Mouse (Mus musculus) fibroblast of lung, adult 2 months (primary cell): ENCODE measurements around the gene Sipa1l1.
A peak's percentile ranks its signal among the peaks of the same experiment; 100 is the strongest.

Experiments
- DNase-seq: peaks from one replicate; pipeline ENCODE4 v3.0.0-alpha.2; 2011; ENCODE audit warnings: low read depth

Sipa1l1 gene

DNA sequence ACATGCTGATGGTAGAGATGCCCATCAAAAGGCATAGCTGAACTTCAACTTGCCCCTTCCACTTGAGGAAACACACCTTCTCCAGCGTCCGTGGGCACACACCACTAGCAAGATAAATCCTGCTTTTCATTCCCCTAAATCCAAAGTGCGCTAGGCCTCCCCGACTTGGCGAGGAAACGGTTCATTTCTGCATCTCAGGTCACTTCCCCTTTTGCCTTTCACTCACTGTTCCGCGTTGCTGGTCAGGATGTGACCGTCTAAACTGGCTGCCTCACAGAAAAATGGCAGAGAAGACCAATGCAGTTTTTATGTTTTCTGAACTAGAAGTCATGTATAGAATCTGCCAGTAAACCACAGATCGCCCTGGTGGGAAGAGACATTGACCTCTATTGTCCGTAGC is 256.7 kb downstream of the Sipa1l1 start:
- no peak for DNase-seq

DNA sequence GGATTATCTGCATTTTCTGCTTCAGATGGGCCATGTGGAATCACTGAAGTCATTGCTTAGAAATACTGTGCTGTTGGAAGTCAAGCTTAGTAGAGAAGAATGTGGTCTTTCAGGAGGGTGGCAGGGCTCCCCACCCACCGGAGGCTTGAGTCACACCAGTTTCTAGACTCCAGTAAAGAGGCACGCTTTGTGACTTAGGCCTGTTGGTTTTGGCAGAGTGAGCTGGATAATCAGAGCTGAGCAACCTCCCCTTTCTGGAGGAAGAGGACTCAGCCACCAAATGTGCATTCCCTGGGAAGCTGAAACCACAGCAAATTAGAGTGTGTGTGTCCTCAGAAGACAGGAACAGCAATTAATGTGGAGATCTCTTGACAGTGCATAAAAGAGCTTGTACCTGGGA is 258.3 kb downstream of the Sipa1l1 start:
- peak; percentile 87 for DNase-seq

DNA sequence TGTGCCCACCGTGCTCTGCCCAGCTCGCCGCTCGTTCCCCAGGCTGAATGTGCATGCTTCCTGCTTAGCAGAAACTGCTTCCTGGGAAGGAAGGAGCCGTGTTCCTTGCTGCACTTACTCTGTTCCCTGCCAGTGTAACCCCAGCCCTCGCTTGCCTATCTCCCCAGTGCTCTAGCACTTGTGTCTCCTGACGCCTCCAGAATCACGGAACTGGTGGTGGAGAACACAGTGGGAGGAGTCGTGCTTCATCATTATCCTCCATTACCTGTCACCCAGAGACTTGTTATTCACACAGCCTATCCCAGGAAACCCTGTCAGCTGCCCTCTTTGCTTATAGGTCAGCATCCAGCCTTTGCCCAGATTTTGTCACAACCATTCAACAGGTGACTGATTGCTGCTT is 259.3 kb downstream of the Sipa1l1 start:
- no peak for DNase-seq

DNA sequence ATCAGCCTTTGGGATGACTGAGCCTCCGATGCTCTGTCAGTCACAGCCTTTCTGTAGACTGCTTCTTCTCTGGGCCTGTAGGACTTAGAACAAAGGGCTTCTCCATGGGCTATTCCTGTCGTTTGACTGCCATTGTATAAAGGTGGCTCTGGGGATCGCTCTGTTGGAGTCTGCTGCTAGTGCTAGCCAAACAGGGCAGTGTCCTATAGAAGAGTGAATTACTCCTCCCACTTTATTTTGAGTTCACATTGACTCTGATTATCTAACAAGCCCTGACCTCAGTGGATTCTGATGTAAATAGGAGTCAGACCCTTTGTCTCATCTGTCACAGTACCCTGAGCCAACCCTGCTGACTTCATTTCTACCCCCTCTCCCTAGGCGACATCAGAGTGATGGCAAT is 264.2 kb downstream of the Sipa1l1 start:
- DNase-seq: no peak

DNA sequence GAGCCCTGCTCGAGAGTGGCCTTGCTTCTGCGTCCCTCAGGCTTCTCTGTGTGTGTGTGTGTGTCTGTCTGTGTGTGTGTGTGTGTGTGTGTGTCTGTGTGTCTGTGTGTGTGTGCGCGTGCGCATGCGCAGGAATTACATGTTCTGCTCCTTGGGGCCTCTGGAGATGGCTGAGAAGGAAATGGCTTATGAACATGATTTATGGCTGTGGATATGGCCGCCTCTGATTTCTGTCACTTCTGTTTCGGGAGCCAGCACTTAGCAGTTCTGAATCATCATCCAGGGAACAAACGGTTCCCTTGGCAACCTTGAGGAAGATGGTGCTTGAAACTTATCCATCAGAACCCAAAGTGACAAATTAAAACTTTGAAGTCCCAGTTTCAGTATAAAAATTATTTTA is 265.5 kb downstream of the Sipa1l1 start:
- no peak for DNase-seq

DNA sequence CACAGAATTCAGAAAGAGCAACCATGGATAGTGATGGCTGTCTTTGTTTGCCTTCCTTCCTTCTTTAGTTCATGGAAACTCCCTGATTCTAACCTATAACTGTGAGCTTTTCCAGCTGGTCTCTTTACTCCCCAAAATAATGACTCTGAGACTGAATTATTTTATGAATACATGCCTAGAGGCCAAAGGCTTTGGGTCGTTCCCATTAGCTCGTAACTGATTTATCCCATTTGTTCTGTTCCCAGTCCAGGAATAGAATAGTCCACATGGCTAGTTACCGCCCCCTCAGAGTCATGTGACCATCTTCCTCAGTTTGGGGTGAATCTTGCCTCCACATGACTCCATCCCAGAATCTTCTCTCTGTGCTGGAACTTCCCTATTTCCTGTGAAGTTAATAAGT is 272.4 kb downstream of the Sipa1l1 start:
- DNase-seq: no peak

DNA sequence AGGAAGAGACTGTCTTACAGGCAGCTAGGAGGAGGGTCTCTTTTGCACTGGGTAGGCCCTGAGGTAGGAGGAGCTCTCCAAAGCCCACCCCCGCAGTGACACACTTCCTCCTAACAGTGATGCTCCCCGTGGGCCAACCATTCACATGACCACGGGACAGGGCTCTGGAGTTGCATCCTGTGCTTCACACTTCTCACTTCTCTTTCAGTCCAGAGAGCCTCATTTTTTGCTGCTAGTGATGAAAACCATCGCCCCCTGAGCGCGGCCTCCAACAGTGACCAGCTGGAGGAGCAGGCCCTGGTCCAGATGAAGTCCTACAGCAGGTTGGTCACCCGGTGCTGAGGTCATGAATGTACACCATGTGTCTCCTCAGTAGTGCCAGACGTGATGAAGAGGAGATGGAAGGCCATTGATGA is 277.5 kb downstream of the Sipa1l1 start:
- DNase-seq: no peak

DNA sequence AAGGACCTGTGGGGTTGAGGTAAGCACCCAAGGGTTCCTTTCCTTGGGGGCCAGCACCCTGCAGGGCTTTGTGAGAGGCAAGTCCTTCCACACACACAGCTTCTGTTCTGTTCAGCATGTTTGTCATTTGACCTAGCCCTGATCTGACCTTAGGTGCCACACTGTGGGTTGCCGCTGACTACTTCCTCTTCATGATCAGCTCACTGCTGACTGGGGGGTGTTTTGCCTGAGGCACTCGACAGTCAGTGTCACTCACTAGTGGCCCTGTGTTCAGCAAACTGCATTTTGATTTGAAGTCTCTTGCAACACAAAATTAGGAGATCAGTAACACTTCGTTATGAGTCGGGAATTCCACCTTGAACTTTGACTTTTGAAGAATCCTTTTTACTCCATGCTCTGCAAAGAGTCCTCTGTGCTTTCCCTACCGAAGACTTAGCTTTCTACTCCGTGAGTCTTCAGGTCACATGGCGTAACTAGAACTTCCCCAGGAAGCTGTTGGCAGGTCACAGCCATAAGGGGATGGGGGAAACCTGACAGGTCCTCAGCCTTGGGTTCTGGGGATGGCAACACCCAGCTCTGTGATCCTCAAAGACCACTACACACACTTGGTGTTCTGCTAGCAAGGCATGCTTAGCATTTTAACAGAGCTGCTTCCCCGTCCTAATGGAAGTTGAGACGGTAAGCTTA is 279.2 kb downstream of the Sipa1l1 start:
- DNase-seq: no peak

DNA sequence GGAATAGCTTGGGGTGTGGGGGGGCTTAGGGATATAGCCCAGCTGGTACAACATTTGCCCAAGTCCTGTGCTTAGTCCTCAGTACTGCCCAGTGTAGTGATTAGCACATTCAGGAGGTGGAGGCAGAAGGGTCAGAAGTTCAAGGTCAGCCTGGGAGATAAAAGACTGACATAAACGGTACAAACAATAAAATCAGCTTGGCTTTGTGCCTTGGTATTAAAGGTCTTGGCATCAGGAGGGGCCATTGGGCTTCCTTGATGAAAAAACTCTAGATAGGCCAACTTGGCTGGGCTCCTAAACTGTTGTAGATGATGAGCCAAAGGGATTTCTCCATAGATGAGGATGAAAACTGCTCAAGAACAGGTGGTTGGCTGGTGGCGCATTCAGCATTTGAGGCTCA is 283.3 kb downstream of the Sipa1l1 start:
- DNase-seq: no peak

DNA sequence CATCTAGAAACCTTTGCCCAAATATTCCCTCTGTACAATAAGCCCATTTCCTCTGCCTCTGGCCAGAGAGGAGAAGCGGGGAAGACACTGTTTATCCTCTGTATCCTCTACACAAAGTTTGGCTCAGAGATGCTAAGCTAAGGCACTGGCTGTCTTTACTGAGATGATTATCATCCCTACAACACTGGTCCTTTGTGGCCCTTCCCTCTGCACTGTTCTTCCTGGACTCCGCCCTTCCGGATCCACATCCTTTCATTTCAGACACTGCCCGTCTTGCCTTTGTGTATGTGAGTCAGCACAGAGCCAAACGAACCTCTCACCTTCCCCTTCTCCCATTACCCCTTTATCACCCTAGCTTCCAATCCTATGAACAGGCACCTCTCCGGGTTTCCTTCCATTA is 285.3 kb downstream of the Sipa1l1 start:
- DNase-seq: no peak

DNA sequence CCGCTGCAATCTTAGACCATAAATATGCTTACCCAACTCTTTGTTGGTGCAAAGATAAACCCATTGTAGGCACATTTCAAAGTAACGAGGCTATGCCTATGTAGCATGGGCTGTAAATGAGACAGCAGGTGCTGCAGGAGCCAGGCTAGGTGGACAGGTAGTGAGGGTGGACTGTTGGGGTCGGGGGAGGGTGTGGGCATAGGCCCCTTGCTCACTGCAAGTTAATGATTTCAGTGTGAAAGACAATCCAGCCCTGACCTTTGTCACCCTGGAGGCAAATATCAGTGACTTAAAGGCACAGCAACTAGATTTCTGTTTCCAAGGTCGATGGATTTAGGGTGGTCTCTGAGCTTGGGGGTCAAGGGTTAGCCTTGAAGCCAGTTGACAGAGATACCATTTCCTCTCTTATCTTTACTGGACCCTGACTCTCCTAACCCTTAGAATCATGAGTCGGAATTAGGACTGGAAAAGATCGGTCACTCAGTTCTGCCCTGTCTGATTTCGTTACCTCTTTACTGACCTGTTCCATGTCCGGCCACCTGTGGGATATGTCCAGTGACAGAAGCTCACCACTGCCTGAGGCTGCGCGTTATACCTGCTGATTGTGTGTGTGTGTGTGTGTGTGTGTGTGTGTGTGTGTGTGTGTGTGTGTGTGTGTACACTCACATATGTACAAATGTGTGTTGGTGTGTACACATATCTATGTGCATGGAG is 286.7 kb downstream of the Sipa1l1 start:
- DNase-seq: no peak

DNA sequence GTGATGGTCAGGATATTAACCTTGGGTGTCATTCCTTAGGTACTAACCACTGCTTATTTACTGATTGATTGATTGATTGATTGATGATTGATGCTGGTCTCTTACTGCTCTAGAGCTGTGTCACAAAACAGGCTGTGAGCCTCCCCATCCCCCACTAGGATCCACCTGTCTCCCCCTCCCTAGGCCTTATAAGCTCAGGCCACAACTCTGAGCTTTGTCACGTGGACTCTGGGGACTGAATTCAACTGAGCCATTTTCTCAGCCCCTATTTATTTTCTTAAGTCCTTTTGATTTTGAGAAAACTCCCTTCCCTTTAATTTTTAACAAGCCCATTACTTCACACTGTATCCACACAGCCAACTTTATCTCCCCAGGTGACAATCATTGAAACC is 287.3 kb downstream of the Sipa1l1 start:
- DNase-seq: no peak

DNA sequence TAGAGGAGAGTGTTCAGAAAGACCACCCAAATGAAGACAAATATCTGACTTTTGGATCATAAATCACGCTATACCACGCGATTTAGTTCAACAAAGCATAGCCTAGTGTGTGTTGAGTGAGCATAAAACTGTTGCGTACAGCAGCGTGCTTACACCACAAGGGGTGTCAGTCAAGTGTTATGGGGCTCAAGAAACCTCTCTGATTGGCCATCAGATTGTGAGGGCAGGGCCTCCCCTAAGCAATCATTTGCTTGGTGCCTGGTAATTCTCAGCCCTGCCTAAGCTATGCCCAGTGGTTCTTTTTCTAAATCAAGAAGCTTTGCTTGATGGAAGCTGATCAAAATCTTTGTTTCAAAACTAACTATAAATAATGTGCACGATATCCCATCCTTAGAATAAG is 288.5 kb downstream of the Sipa1l1 start:
- DNase-seq: no peak

DNA sequence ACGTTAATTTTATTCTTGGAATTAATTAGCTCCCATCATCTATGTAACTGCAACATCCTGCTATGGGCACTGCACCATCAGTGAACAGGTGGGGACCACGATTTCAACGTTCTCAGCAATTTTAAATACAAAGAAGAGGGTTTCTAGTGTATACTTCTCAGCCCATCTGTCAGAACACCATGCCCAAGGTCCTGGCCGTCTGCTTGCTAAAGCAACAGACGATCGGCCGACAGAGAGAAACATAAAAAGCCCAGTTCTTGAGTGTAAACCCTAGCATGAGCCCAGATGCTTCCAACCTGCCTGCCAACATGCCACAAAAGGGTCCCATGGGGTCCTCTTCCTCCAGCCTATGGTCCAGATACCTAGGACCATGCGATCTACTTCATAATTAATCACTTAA is 288.9 kb downstream of the Sipa1l1 start:
- no peak for DNase-seq

DNA sequence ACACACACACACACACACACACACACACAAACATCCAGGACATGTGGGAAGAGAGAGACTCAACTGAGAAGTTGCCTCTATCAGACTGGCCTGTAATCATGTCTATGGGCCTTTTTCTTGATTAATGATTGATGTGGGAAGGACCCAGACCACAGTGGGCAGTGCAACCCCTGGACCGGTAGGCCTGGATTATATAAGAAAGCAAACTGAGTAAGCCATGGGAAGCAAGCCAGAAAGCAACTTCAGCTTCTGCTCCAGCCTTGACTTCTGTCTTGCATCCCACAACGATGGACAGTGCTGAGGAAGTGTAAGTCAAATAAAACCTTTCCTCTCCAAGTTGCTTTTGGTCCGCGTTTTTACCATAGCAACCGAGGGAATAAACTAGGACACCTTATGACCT is 298.1 kb downstream of the Sipa1l1 start:
- no peak for DNase-seq

DNA sequence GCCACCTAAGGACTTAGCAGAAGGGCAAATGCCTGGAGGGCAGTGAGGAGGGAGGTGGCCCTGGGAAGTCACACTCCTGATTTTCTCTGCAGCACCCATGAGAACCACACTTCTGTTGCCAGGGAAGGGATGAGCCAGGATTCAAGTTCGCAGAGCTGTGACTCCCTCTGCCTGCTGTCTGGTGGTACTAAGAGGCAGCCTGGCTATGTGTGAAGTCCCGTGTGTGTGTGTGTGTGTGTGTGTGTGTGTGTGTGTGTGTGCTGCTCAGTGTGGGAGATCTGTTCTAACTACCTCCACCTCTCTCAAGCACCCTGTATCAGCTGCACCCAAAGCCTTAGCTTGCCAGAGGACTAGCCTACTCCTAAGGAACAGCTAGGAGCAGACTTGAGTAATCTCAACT is 298.5 kb downstream of the Sipa1l1 start:
- DNase-seq: no peak

DNA sequence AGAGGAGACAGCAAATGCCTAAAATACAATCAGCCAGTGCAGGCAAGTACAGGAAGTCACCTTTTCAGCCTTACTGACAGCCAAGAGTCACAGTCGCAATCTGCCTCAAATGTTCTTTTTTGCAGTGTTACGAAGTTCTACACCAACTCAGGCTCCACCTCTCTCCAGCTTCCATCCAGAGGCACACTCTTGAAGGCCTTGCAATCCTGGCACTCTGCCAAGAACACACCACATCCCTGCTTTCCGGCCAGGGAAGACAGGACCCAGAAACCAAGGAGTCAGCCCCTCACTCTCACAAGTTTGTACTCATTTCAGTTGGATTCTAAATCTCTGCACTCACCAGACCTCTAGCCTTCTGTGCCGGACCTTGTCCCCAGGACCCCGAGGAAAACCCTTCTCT is 299.3 kb downstream of the Sipa1l1 start:
- no peak for DNase-seq

DNA sequence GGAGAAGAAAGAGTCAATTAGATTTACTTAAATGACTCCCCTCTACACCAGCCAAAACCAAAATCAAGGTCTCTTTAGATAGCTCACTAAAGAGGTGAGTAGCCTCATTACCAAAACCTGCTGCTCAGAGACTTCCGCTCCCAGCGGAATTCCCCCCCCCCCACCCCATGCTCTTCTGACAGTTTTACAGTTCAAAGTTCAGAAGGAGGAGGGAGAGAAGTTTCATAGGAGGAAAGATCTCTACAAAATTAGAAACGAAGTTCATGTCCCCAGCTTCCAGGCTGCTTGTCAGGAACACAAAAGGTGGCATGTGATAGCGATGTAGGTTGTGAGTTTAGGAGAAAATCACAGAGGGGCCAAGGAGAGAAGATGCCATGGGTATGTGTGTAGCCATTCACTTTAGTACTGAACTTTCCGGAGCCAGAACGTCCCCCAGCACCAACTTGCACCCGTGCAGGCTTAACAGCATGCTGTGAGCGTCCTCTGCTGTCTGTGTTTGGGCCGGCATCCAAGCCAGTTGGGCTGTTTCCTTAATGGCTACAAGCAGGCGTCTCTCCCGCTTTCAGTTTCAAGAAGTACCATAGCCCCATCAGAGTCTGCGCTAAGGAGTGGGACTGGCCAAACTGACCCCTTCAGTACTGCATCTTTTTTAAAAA is 300.7 kb downstream of the Sipa1l1 start:
- DNase-seq: peak; percentile 78

DNA sequence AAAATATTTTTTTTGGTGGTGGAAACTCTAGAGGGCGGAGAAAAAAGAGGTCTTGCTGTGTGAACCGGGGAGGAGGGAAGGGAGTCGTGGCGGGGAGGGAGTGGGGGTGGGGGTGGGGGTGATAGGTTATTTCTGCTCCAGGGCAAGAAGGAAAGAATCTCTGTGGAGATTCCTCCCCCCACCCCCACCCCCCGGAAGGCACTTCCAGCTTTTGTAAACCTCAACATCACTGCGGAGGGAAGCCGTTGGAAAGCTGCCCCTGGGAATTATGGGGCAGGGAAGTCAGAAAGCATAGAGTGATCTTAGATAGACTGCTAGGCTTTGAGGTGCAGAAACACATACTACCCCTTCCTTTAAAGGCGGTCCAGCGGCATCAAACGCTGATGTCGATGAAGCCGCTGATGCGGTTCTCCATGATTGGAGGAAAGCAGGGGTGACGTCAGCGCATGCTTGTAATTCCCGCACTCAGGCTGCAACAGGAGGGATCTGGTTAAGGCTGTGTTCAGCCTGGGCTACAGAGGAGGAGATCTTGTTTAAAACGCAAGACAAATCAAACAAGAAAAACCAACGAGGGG is 301.3 kb downstream of the Sipa1l1 start:
- DNase-seq: peak; percentile 65

DNA sequence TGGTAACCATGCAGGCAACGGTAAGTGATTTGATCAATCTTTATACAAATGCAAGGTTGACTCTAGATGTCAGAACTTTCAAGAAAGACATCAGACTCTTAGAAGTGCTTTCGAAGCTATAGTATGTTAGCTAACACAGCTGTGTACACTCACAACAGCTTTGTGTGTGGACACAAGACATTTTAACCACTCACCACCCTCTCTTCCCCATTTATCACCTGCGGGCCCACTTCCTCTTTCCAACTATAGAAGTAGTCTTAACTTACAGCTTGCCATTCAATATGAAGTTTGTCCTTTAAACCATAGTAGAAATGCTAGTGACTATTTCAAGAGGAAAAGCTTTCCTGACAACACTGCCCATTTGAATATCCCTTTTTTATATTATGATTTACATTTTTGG is 303.7 kb downstream of the Sipa1l1 start:
- DNase-seq: no peak

DNA sequence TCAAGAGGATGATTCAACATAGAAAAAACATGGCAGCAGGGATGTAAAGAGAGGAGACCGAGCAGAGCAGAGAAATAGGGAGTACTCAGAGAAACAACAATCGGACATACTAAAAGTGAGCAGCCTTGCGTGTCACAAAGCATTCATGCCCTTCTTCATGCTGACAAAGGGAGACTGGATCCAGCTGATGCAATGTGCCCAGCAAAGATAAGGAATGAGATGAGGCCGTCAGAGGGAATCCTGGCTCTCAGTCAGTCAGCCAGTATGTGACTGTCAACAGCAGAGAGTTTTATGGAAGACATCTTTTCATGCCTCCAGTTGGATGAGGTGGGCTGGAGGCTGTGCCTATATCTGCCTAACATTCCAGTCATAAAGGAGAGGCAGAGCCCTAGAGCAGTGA is 304.1 kb downstream of the Sipa1l1 start:
- no peak for DNase-seq

DNA sequence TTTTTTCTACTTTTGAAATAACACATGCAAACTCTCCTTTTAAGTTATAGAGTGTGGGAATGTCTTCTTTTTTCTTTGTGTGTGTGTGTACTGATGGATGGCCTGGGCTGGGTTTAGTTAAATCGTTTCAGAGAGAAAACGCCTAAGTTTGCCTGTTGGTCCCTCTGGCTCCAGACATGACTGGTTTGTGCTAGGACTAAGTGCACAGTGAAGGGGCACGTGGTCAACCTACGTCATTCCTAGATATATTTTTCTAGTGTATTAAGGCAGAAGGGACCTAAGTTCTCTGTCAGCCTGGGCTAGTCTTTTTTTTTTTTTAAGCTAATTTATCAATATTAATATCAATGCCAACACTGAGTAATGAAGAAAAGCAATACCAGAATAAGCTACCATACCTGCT is 305.3 kb downstream of the Sipa1l1 start:
- DNase-seq: no peak

DNA sequence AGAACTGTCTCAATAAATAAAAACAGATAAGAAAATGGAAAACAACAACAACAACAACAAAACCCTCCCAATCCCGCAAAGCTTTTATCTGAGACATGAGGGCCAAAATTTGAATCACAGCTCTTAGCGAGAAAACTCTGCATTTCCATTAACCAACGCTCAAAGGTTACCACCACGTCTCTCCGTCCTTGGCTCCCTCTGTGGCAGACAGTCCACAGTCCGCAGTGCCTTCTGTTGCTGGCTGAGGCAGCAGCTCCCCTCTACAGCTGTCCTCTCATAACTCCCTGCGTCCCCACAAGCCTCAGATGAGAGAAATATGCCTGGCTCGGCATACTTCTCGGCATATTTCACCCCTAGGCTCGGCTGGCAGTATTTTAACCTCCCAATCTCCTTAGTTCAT is 306.9 kb downstream of the Sipa1l1 start:
- DNase-seq: no peak
